Mouse (Mus musculus): ENCODE results near the gene Wfdc10.

The Wfdc10 gene

DNA sequence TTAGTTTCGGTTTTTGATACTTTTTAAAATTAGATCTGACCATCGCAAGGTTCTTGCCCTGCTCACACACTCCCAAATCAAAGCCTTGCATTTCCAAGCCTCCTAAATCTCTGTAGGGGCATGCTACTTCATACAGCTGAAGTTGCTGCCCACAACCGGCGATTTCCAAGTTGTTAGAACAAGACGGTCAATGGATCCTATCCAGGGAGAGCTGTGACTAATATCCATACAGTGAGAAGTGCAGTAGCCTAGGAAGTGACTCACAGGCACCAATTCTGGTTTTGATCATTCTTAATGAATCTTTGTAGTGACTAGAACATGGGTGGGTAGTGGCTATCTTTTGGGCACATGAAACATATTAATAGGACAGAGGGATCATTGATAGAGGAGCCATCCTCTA lies 45.9 kb downstream of the Wfdc10 start:
- no peak for DNase-seq (ENCODE audit: low spot score)

DNA sequence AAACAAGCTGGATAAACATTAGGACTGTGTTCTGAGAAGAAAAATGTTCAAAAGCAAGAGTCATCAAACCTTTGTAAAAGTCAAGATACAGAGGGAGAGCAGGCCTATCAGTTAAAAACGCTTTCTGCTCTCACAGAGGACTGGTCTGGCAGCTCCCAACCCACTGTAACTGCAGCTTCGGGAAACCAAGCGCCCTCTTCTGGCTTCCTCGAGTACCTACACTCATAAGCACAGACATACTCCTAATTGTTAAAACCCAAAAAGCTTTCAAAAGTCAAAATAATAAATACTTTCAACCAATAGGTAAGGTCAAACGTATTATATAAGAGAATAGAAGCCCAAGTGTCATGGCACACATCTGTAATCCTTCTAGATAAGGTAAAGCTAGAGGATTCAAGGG lies 48.4 kb downstream of the Wfdc10 start:
- DNase-seq (ENCODE audit: low spot score): no peak

DNA sequence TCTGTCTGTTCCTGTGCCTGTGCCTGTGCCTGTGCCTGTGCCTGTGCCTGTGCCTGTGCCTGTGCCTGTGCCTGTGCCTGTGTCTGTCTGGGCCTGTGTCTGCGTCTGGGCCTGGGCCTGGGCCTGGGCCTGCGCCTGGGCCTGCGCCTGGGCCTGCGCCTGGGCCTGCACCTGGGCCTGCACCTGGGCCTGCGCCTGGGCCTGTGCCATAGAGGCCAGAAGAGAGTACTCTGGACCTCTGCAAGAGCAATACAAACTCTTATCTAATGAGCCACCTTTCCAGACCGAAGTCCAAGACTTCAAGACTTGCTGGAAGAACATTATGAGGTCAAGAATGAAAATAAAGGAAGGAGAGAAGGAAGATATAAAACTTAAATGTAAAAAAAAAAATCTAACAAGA lies 49.5 kb downstream of the Wfdc10 start:
- no peak for DNase-seq (ENCODE audit: low spot score)

DNA sequence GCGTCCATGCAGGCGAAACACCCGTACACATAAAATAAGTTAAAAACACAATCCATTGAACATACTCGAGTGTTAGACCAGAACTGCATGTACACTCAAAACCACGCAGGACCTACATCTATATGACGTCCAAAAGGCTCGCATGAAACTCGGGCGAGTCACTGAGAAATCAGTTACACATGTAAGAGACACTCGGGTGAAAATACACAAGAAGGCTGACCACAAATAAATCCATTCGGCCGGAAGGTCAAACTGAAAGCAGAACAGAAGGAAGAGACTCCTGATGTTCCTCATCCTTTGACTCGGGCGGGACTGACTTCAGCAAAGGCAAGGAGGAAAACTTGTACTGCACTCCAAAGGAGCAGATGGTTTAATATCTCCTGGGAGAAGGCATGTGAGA lies 50.1 kb downstream of the Wfdc10 start:
- no peak for DNase-seq (ENCODE audit: low spot score)
